Mouse (Mus musculus) small intestine, adult 2 months (tissue): ENCODE measurements around the gene Rnf39. TPM values are rescaled to one million over a fixed set of nuclear protein-coding genes. Genes with fewer than 3 reads are reported as not detected.

Experiments used
- H3K27ac ChIP-seq: fragments of 200-500 bp; 2 replicates; pipeline ENCODE4 v1.5.1; 2012; ENCODE audit warnings: low read depth, low read length, control low read depth, inconsistent platforms; ENCODE audit not compliant: insufficient read depth
- H3K27me3 ChIP-seq: fragments of 200-500 bp; 2 replicates; pipeline ENCODE4 v1.6.1; 2012; ENCODE audit warnings: mild to moderate bottlenecking, moderate library complexity, low read length, inconsistent platforms; ENCODE audit not compliant: control insufficient read depth, insufficient read depth
- H3K36me3 ChIP-seq: fragments of 200-500 bp; 2 replicates; pipeline ENCODE4 v1.6.1; 2012; ENCODE audit warnings: mild to moderate bottlenecking, low read length, control low read depth, inconsistent platforms; ENCODE audit not compliant: control insufficient read depth, insufficient read depth
- H3K4me1 ChIP-seq: fragments of 200-500 bp; 2 replicates; pipeline ENCODE4 v1.6.1; 2012; ENCODE audit warnings: low read length, inconsistent platforms, mixed read lengths; ENCODE audit not compliant: control insufficient read depth, insufficient read depth, insufficient read length
- H3K4me3 ChIP-seq: fragments of 200-500 bp; 2 replicates; pipeline ENCODE4 v1.5.1; 2012; ENCODE audit warnings: low read depth, mild to moderate bottlenecking, control low read depth, inconsistent platforms, low read length, moderate library complexity
- CTCF ChIP-seq: fragments of 200-500 bp; IDR thresholded peaks from 2 replicates; pipeline ENCODE4 v1.5.1; 2012; ENCODE audit warnings: low read depth, mild to moderate bottlenecking, control low read depth, inconsistent platforms, low read length, moderate library complexity, mixed read lengths; ENCODE audit not compliant: insufficient replicate concordance, insufficient read length; ENCODE audit errors: extremely low read depth
- POLR2A ChIP-seq: fragments of 200-500 bp; IDR thresholded peaks from 2 replicates; pipeline ENCODE4 v1.6.1; 2012; ENCODE audit warnings: low read depth, mild to moderate bottlenecking, control low read depth, inconsistent platforms, low read length, moderate library complexity
- WGBS: fragments of 180-500 bp; shearing (Covaris S2); methylation state at CpG from one replicate; pipeline ENCODE4 v1.1.7; 2018; 5-methylcytosine and 5-hydroxymethylcytosine counted together
- polyA plus RNA-seq: library from polyadenylated mRNA; depleted of rRNA; stranded (reverse); fragments of >200 nt; gene quantifications from 2 replicates; pipeline ENCODE4 v1.2.3, GENCODE M21; 2012

The Rnf39 gene
- polyA plus RNA-seq, 1 experiment, result 16.0 TPM

DNA sequence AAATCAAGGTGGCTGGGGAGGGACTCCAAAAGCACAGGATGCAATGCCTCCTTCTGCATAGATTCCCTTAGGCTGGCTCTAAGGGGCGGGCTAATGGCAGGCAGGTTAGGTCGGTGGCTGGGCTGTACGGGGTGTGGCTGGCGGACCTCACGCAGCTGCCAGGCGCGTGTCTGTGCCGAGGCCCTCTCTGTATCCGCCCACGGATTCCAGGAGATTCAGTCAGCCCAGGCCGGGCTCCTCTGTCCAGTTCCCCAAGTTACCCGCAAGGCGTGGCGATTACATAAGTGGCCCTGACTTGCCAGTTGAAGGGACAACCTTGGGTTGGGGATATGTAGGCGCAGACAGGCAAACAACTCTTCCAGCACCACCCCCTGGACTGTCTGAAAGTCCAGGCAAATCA lies 22.5 kb upstream of the Rnf39 start:
- no peak for TF ChIP-seq CTCF
- H3K4me1 ChIP-seq, result peaks cover 2% of the 10 kb centered on the region; the same call in 1 of the 2 replicates
- 19% methylated on average over 15 of the region's 15 CpGs for WGBS
- no peak overlapping the region for H3K4me3 ChIP-seq
- no peak overlapping the region for H3K27ac ChIP-seq
- no peaks in the 10 kb centered on the region for H3K36me3 ChIP-seq
- H3K27me3 ChIP-seq, result no peaks in the 10 kb centered on the region

DNA sequence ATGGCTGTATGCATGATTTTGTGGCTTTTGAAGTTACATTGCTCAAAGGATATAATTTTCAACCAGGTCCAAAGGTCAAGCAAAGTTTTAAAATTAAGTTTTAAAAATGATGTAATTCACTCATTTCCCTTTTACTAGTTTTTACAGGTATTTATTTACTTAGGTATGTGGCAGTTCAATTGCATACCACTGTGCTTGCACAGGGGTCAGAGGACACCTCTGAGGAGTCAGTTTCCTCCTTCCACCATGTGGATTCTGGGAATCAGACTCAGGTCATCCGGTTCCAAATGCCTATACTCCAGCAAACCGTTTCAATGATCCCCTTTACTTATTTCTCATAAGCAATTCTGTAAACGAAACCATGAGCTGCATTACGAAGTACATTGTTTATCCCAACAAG lies 20.0 kb upstream of the Rnf39 start:
- TF ChIP-seq POLR2A, result no peak
- no peak for TF ChIP-seq CTCF
- H3K36me3 ChIP-seq, result no peaks in the 10 kb centered on the region
- H3K4me3 ChIP-seq, result no peak overlapping the region
- 62% methylated on average over 4 of the region's 4 CpGs for WGBS
- no peak overlapping the region for H3K27ac ChIP-seq
- peaks cover 2% of the 10 kb centered on the region; the same call in 1 of the 2 replicates for H3K4me1 ChIP-seq
- 0 out of 2 replicates have a peak, but pooled peaks cover under 1% of the 10 kb centered on the region for H3K27me3 ChIP-seq

DNA sequence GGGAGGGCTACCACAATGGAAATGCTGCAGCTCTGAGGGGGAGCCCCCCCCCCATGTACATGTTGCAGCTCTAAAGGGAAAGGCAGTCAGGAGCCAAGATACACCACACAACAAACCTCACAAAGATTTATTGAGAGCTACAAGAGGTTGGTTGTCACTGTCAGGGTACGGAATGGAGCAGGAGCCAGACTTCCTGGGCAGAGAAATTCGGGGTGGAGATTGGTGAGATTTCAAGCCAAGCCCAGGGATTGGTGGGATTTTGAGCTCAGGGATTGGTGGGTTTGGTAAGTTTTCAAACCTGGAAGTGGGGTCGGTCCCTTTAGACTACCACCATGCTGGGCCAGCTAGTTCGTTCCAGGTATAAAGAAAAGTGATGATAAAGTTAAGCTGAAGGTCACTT lies 19.2 kb upstream of the Rnf39 start:
- TF ChIP-seq POLR2A, result no peak
- no peaks in the 10 kb centered on the region for H3K36me3 ChIP-seq
- peaks cover 2% of the 10 kb centered on the region; the same call in 1 of the 2 replicates for H3K4me1 ChIP-seq
- no peak overlapping the region for H3K4me3 ChIP-seq
- WGBS, result 79% methylated on average over 4 of the region's 4 CpGs
- H3K27ac ChIP-seq, result no peak overlapping the region
- H3K27me3 ChIP-seq, result 0 out of 2 replicates have a peak, but pooled peaks cover 3% of the 10 kb centered on the region

DNA sequence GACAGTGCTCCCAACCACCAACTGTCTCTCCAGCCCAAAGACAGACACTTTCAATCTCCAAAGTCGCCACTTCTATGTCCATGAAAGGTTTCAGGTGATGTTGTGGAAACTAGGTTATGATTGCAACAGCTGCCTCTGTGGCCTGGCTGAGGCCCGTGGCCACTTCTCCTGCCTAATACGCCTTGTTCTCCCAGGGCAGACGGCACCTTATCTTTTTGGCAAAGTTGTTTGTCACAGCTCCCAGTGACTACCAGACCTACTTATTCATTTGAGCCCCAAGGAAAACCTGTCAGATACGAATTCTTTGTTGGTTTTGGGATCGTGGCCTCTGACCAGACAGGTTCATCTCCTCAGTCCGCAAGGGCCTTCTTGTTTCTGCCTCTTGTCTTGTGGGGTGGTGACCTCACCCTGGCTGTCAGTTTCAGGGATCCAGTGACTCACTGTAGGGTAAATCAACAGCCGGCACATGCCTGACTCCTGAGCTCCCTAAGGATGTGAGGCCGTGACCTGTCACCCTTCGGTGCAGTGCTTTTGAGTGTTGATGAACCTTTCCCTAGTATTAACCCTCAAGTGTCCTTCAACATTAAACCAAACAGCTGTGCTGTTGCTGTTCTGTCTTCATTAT lies 15.1 kb upstream of the Rnf39 start:
- Histone ChIP-seq H3K27me3 (0 out of 2 replicates have a peak, but pooled peaks cover 3% of the 10 kb centered on the region), H3K27ac (no peak overlapping the region), H3K4me1 (no peaks in the 10 kb centered on the region), H3K4me3 (no peak overlapping the region), H3K36me3 (no peaks in the 10 kb centered on the region)
- no peak for TF ChIP-seq CTCF
- no peak for TF ChIP-seq POLR2A
- 38% methylated on average over 10 of the region's 10 CpGs for WGBS

DNA sequence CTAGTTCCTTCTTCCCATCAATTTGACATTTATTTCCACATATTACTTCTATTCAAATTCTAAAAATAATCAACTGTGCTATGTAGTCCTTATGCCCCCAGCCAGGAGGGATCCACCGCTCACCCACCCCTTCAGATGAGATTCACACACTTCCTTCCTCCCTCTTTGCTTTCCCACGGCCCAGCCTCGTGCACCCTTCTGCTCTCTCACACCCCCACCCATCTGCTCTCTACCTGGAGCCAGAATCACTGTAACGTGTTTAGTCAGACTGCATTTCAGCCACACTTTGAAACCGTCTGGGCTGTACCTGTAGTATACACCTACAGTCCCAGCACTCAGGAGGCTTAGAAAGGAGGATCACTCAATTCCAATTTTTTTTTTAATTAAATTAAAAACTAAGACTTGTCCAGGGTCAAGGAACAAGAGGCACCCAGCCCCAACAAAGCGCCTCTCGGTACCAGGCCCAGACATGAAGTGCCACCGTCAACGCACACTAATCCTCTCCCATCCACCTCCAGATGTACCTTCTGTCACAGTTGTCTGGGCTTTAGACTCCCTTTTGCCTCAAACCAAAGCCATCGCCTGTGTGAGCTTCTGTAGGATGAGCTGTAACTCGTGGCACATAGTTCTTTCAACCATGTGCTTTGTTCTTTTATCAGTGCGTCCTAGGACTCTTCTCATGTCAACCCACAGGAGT lies 13.3 kb upstream of the Rnf39 start:
- Histone ChIP-seq H3K27me3 (0 out of 2 replicates have a peak, but pooled peaks cover 3% of the 10 kb centered on the region), H3K27ac (no peak overlapping the region), H3K4me1 (no peaks in the 10 kb centered on the region), H3K4me3 (no peak overlapping the region), H3K36me3 (no peaks in the 10 kb centered on the region)
- TF ChIP-seq CTCF (no peak), POLR2A (no peak)
- 70% methylated on average over 12 of the region's 12 CpGs for WGBS

DNA sequence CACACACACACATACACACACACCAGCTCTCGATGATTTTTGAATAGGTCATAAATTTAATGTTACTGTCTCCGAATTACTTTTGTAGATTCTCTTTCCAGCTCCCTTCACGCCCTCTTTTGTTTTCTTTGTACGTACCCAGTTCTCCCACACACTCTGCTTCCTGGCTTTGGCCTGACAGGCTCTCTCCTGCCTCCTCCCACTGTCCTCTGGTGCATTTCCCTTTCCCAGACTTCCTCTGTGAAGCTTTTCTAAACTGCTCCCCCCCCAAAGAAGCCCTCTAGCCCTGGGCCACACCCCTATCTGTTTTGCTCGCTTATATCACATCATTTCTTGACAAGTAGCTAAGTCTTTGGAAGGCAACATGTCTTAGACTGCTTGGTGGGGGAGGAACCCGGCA lies 12.5 kb upstream of the Rnf39 start:
- TF ChIP-seq POLR2A (no peak), CTCF (no peak)
- WGBS, result 65% methylated on average over 6 of the region's 6 CpGs
- no peaks in the 10 kb centered on the region for H3K36me3 ChIP-seq
- no peak overlapping the region for H3K27ac ChIP-seq
- H3K27me3 ChIP-seq, result 0 out of 2 replicates have a peak, but pooled peaks cover 3% of the 10 kb centered on the region
- no peak overlapping the region for H3K4me3 ChIP-seq
- no peaks in the 10 kb centered on the region for H3K4me1 ChIP-seq

DNA sequence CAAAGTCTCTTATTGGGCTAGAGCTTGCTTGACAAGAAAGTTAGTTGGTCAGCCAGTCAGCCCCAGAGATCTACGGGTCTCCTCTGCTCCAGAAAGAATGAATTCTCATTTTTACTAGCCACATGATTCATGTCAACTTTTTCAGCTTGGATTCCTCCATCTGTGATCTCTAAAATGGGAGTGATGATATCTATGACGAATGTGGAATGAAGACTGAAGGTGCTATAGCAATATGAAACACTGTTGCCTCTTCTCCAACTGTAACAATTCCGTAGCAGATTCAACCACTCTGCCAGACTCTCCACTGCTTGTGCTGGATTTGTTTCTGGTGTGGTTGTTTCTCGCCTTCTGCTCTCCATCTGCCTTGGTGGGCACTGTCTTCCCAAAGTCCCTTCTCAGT lies 11.6 kb upstream of the Rnf39 start:
- Histone ChIP-seq H3K27me3 (0 out of 2 replicates have a peak, but pooled peaks cover 3% of the 10 kb centered on the region), H3K27ac (no peak overlapping the region), H3K36me3 (no peaks in the 10 kb centered on the region), H3K4me3 (no peak overlapping the region), H3K4me1 (no peaks in the 10 kb centered on the region)
- TF ChIP-seq POLR2A (no peak), CTCF (no peak)
- WGBS, result 72% methylated on average over 4 of the region's 4 CpGs

DNA sequence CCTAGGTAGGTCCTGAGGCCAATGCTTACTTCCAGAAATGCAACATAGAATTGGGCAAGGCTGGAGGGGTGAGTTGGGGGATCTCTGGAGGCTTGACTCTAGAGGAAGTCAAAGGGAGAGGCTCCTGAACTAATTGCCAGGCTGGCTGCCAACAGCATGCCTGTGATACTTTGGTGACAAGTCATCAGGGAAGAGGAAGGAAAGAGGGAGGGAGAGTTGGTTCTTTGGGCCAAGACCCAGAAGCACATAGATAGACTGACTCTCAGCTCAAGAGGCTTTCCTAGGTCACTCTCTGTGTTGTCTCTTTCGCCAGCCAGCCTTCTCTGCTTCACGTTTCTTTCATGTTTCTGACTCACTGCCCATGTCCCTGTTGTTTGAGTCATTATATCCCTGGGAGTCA lies 10.9 kb upstream of the Rnf39 start:
- TF ChIP-seq POLR2A (no peak), CTCF (no peak)
- Histone ChIP-seq H3K27me3 (0 out of 2 replicates have a peak, but pooled peaks cover 3% of the 10 kb centered on the region), H3K4me3 (no peak overlapping the region), H3K27ac (no peak overlapping the region), H3K36me3 (no peaks in the 10 kb centered on the region), H3K4me1 (no peaks in the 10 kb centered on the region)
- WGBS, result 59% methylated on average over 2 of the region's 2 CpGs
